Mouse (Mus musculus): ENCODE results near the gene Grik4.

DNA sequence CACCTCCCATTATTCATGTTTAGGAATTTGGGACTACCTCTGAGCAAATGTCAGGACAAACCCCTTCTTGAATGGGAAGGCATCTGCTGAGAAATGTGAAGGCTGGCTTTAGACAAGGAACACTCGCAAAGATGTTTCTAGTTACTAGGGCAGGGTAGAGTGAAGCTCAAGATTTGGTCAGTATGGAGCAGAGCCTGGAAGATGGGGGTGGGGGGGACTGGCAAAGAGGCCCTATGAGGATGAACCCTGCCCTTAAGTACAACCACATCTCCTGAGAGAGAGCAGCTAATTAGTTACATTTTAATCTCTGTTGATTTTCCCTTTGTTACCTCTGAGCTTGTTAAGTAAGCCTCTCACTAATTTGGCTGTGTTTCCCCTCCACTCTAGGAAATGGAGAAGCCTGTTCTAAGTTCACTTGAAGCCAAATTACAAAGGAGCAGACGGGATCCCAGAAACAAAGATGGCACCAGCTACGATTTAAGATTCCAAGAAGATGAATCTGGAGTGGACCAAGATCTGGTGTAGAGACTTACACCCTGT lies 439.3 kb downstream of the Grik4 start:
- no peak for TF ChIP-seq POLR2A (IDR thresholded peaks at IDR 0.05; ENCODE audit: control insufficient read depth, extremely low read depth, insufficient read depth, low read length, poor library complexity)
- no peak for TF ChIP-seq CTCF (IDR thresholded peaks at IDR 0.05; ENCODE audit: borderline replicate concordance, control insufficient read depth, extremely low read depth, insufficient read depth, low read length, poor library complexity)

All from thymus, adult 2 months (tissue).